ENCODE assay signal across 9 mouse cellular contexts in genomic region chr2:127453764-127454163, GRCm38 (mm10). TPM values are rescaled to one million over a fixed set of nuclear protein-coding genes. Genes with fewer than 3 reads are reported as not detected.
DNase-seq lines count a peak whose midpoint lies in the region; ATAC-seq and TF ChIP-seq lines count a peak whose summit lies in the region.
"Had no signal": no experiment of that assay in that cellular context is flagged by ENCODE, and none has a peak within 500 bp of the region (broad histone marks: within the 10 kb centered on the region; RNA-seq: fewer than 3 reads in every experiment).

No protein-coding gene starts in this region.

- ATAC-seq in midbrain, embryonic 15.5 days (replicated peaks): no peak
- no peak for ATAC-seq in embryonic facial prominence, embryonic 11.5 days (replicated peaks; ENCODE audit: insufficient number of reproducible peaks, low FRiP score, low TSS enrichment, low read depth)
- peak; percentile 64; the same call in 1 of the 2 replicates for ATAC-seq in hindbrain, postnatal 0 days
- ATAC-seq in neutrophil, adult 5-6 weeks (ENCODE audit: extremely low read depth, insufficient number of reproducible peaks, low FRiP score, poor library complexity, severe bottlenecking): peak; percentile 47; the same call in 1 of the 2 replicates

- peaks cover 26% of the 10 kb centered on the region for H3K27me3 ChIP-seq in midbrain, embryonic 10.5 days (ENCODE audit: low read depth, poor library complexity, severe bottlenecking)
- peaks cover 7% of the 10 kb centered on the region; the same call in 1 of the 2 replicates for H3K27me3 ChIP-seq in midbrain, embryonic 15.5 days (replicated peaks)
- no peaks in the 10 kb centered on the region for H3K27me3 ChIP-seq in embryonic facial prominence, embryonic 11.5 days (ENCODE audit: control insufficient read depth, insufficient read depth, low read length)
- peaks cover 5% of the 10 kb centered on the region; the same call in 1 of the 2 replicates for H3K27me3 ChIP-seq in hindbrain, postnatal 0 days (ENCODE audit: insufficient read depth, low read length)

- no peaks in the 10 kb centered on the region for H3K4me1 ChIP-seq in midbrain, embryonic 10.5 days
- H3K4me1 ChIP-seq in midbrain, embryonic 15.5 days: no peaks in the 10 kb centered on the region
- no peaks in the 10 kb centered on the region; the same call in 1 of the 2 replicates for H3K4me1 ChIP-seq in embryonic facial prominence, embryonic 11.5 days (ENCODE audit: control insufficient read depth, insufficient read depth, low read length)
- H3K4me1 ChIP-seq in hindbrain, postnatal 0 days (ENCODE audit: insufficient read depth, low read length): no peaks in the 10 kb centered on the region

- no peak overlapping the region for H3K4me3 ChIP-seq in midbrain, embryonic 10.5 days
- H3K4me3 ChIP-seq in midbrain, embryonic 15.5 days: no peak overlapping the region
- H3K4me3 ChIP-seq in embryonic facial prominence, embryonic 11.5 days (ENCODE audit: low read depth, low read length): no peak overlapping the region
- H3K4me3 ChIP-seq in hindbrain, postnatal 0 days (ENCODE audit: low read length): no peak overlapping the region
- H3K4me3 ChIP-seq: heart, embryonic 15.5 days had no signal

- H3K9ac ChIP-seq in midbrain, embryonic 15.5 days: no peak overlapping the region
- H3K9ac ChIP-seq in embryonic facial prominence, embryonic 11.5 days (replicated peaks; ENCODE audit: low read length): no peak overlapping the region
- no peak overlapping the region for H3K9ac ChIP-seq in hindbrain, postnatal 0 days (replicated peaks; ENCODE audit: low read length)
- H3K9ac ChIP-seq: heart, embryonic 15.5 days had no signal

- TF ChIP-seq CTCF in hindbrain, postnatal 0 days (IDR thresholded peaks at IDR 0.05; ENCODE audit: low read depth): peak; percentile 96

- no peak overlapping the region for H3K27ac ChIP-seq in midbrain, embryonic 10.5 days (replicated peaks)
- H3K27ac ChIP-seq in midbrain, embryonic 15.5 days: no peak overlapping the region
- no peak overlapping the region for H3K27ac ChIP-seq in embryonic facial prominence, embryonic 11.5 days (replicated peaks; ENCODE audit: low read depth, low read length)
- H3K27ac ChIP-seq in hindbrain, postnatal 0 days: no peak overlapping the region
- H3K27ac ChIP-seq: heart, embryonic 15.5 days had no signal

- 3% methylated on average over 5 of the region's 5 CpGs for WGBS in midbrain, embryonic 10.5 days
- WGBS in midbrain, embryonic 15.5 days: 3% methylated on average over 5 of the region's 5 CpGs
- WGBS in embryonic facial prominence, embryonic 11.5 days: 4% methylated on average over 5 of the region's 5 CpGs
- WGBS in hindbrain, postnatal 0 days: 4% methylated on average over 5 of the region's 5 CpGs

- intact Hi-C loops in left cerebral cortex, postnatal 4 days (cut with DNase I): no loop called here

- no peak overlapping the region for H3K4me2 ChIP-seq in midbrain, embryonic 15.5 days
- H3K4me2 ChIP-seq in embryonic facial prominence, embryonic 11.5 days (ENCODE audit: low read depth, low read length): no peak overlapping the region
- H3K4me2 ChIP-seq in hindbrain, postnatal 0 days (ENCODE audit: low read depth, low read length): no peak overlapping the region
- H3K4me2 ChIP-seq: heart, embryonic 15.5 days had no signal

- no peaks in the 10 kb centered on the region for H3K9me3 ChIP-seq in midbrain, embryonic 10.5 days (replicated peaks)
- no peaks in the 10 kb centered on the region for H3K9me3 ChIP-seq in midbrain, embryonic 15.5 days
- H3K9me3 ChIP-seq in embryonic facial prominence, embryonic 11.5 days (replicated peaks; ENCODE audit: control insufficient read depth, low read length): no peaks in the 10 kb centered on the region
- H3K9me3 ChIP-seq in hindbrain, postnatal 0 days (ENCODE audit: low read length): no peaks in the 10 kb centered on the region
- H3K9me3 ChIP-seq: heart, embryonic 15.5 days had no signal

- peak; percentile 73 for DNase-seq in midbrain, embryonic 10.5 days (ENCODE audit: low spot score)
- DNase-seq in adrenal gland, postnatal 4 days (ENCODE audit: low spot score in 2 of 2): peak; percentile 47 to 68
- peak; percentile 80 for DNase-seq in embryonic facial prominence, embryonic 11.5 days (ENCODE audit: low spot score)
- DNase-seq in hindbrain, postnatal 0 days (ENCODE audit: low spot score): peak; percentile 87
- peak; percentile 80 for DNase-seq in left cerebral cortex, postnatal 4 days
- DNase-seq in thymus, postnatal 10 days (ENCODE audit: low spot score in 2 of 2): peak; percentile 21 to 55

- H3K36me3 ChIP-seq in midbrain, embryonic 10.5 days: no peaks in the 10 kb centered on the region
- H3K36me3 ChIP-seq in midbrain, embryonic 15.5 days (replicated peaks): no peaks in the 10 kb centered on the region
- no peaks in the 10 kb centered on the region for H3K36me3 ChIP-seq in embryonic facial prominence, embryonic 11.5 days (replicated peaks; ENCODE audit: control insufficient read depth, insufficient read depth, low read depth, low read length)
- no peaks in the 10 kb centered on the region for H3K36me3 ChIP-seq in hindbrain, postnatal 0 days (ENCODE audit: insufficient read depth, low read length)
- H3K36me3 ChIP-seq: heart, embryonic 15.5 days had no signal

RNA-seq across cellular contexts. Expression of gene Fahd2a, which starts 9.4 kb away (rescaled TPM):
- 23.0 and 27.7 TPM in 2 replicates for polyA plus RNA-seq in midbrain, embryonic 10.5 days (2016; fragmentation: Nextera tagmentation; extraction: Ambion mirVana)
- polyA plus RNA-seq in midbrain, embryonic 15.5 days (2015; fragmentation: Nextera tagmentation; extraction: Ambion mirVana): 31.8 and 35.8 TPM in 2 replicates
- total RNA-seq in adrenal gland, postnatal 4 days (2021): 10 to 100 TPM; 42.8 to 47.2 TPM
- polyA plus RNA-seq in embryonic facial prominence, embryonic 11.5 days (2014; fragmentation: Nextera tagmentation; extraction: Ambion mirVana): 24.0 and 24.8 TPM in 2 replicates
- 29.4 and 44.4 TPM in 2 replicates for total RNA-seq in hindbrain, postnatal 0 days (2014; rRNA removed)
- polyA plus RNA-seq in hindbrain, postnatal 0 days (2015; fragmentation: Nextera tagmentation; extraction: Ambion mirVana): 33.6 and 34.0 TPM in 2 replicates
- 10 to 100 TPM; 12.6 to 13.2 TPM for total RNA-seq in left cerebral cortex, postnatal 4 days (2021)
- 8.5 and 11.8 TPM in 2 replicates for total RNA-seq in neutrophil, adult 5-6 weeks (2017)

RNA-seq across cellular contexts. Expression of gene Gpat2, which starts 28.8 kb away (rescaled TPM):
- polyA plus RNA-seq in midbrain, embryonic 10.5 days (2016; fragmentation: Nextera tagmentation; extraction: Ambion mirVana): 0.10 and 0.29 TPM in 2 replicates
- 0.21 and 0.24 TPM in 2 replicates for polyA plus RNA-seq in midbrain, embryonic 15.5 days (2015; fragmentation: Nextera tagmentation; extraction: Ambion mirVana)
- total RNA-seq in adrenal gland, postnatal 4 days (2021): under 1 TPM; 0.59 to 0.62 TPM
- 0.31 TPM in 1 of 2 replicates, not detected in the other for polyA plus RNA-seq in embryonic facial prominence, embryonic 11.5 days (2014; fragmentation: Nextera tagmentation; extraction: Ambion mirVana)
- total RNA-seq in hindbrain, postnatal 0 days (2014; rRNA removed): 0.42 TPM in 1 of 2 replicates, not detected in the other
- 0.21 and 0.28 TPM in 2 replicates for polyA plus RNA-seq in hindbrain, postnatal 0 days (2015; fragmentation: Nextera tagmentation; extraction: Ambion mirVana)
- total RNA-seq in left cerebral cortex, postnatal 4 days (2021): under 1 TPM; 0.18 to 0.42 TPM
- not detected in 2 replicates for total RNA-seq in neutrophil, adult 5-6 weeks (2017)

Comparison
In these comparisons a context has a peak if more than half of its experiments do, and no peak if none do; other contexts are left out.
1. ATAC-seq: peak in hindbrain, postnatal 0 days (single experiment) and neutrophil, adult 5-6 weeks (single experiment); none in midbrain, embryonic 15.5 days (single experiment) and embryonic facial prominence, embryonic 11.5 days (single experiment).
2. Peak in every context shown above with its lines, with median percentiles within 50 percentile points of each other: DNase-seq.